29 mouse cellular contexts compared by ENCODE assay signal in the genomic region with DNA sequence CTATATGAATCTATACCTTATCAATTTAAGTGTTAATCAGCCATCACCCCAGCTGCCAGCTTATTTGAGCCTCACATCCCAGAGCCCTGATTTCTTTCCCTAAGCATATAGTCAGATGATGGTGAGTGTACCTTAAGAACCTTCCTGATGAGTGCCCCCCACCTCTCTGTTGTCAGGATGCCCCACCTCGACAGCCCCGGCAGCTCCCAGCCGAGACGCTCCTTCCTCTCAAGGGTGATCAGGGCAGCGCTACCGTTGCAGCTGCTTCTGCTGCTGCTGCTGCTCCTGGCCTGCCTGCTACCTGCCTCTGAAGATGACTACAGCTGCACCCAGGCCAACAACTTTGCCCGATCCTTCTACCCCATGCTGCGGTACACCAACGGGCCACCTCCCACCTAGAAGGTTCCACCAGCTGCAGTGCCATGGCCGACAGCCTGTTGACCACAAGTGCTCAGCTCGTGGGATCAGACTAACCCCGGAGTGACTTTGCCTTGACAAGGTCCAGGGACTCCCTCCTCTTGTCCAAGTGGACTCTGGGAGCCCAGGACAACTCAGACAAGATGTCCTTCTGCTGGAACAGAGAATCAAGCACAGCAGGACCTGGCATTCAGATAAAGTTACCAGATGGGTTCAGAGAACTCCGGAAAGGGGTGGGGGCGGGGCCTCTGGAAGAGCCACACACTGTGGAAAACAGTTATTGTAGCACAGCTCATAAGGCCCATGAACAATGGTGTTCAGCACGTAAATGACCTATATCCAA.
DNase-seq lines count a peak whose midpoint lies in the region; ATAC-seq lines count a peak whose summit lies in the region.
"Had no signal": no experiment of that assay in that cellular context is flagged by ENCODE, and none has a peak within 500 bp of the region (broad histone marks: within the 10 kb centered on the region; RNA-seq: fewer than 3 reads in every experiment).

No protein-coding gene starts in this region.

- peaks cover 31% of the 10 kb centered on the region for H3K36me3 ChIP-seq in forebrain, embryonic 16.5 days (ENCODE audit: control insufficient read depth, insufficient read depth)
- peaks cover 63% of the 10 kb centered on the region for H3K36me3 ChIP-seq in hindbrain, embryonic 14.5 days (replicated peaks; ENCODE audit: control insufficient read depth, insufficient read depth)

- no peak overlapping the region for H3K27ac ChIP-seq in forebrain, embryonic 16.5 days (ENCODE audit: low read length)
- H3K27ac ChIP-seq in hindbrain, embryonic 14.5 days = no peak overlapping the region
- H3K27ac ChIP-seq: embryonic facial prominence, embryonic 13.5 days; heart, embryonic 15.5 days; hindbrain, embryonic 12.5 days; kidney, embryonic 15.5 days; limb, embryonic 13.5 days; lung, embryonic 15.5 days; midbrain, embryonic 10.5 days; midbrain, embryonic 15.5 days; neural tube, embryonic 12.5 days had no signal

- no peak for ATAC-seq in forebrain, embryonic 16.5 days
- ATAC-seq in hindbrain, embryonic 14.5 days (ENCODE audit: low FRiP score) = no peak
- ATAC-seq: forebrain, postnatal 0 days; inflammation-experienced regulatory T-cells, adult 6 months; midbrain, embryonic 15.5 days; Patski had no signal

- H3K9ac ChIP-seq in forebrain, embryonic 16.5 days (replicated peaks; ENCODE audit: low read depth, low read length) = no peak overlapping the region
- H3K9ac ChIP-seq in hindbrain, embryonic 14.5 days = no peak overlapping the region
- H3K9ac ChIP-seq: embryonic facial prominence, embryonic 13.5 days; forebrain, postnatal 0 days; heart, embryonic 15.5 days; hindbrain, embryonic 12.5 days; kidney, embryonic 15.5 days; limb, embryonic 13.5 days; lung, embryonic 15.5 days; midbrain, embryonic 15.5 days; neural tube, embryonic 12.5 days had no signal

- WGBS in forebrain, embryonic 16.5 days = 94% methylated on average over 15 of the region's 15 CpGs
- 93% methylated on average over 15 of the region's 15 CpGs for WGBS in hindbrain, embryonic 14.5 days

- intact Hi-C loops in left cerebral cortex, postnatal 4 days (cut with DNase I) = no loop called here

- no peaks in the 10 kb centered on the region for H3K27me3 ChIP-seq in forebrain, embryonic 16.5 days (replicated peaks; ENCODE audit: control insufficient read depth, insufficient read depth, low read length)
- no peaks in the 10 kb centered on the region for H3K27me3 ChIP-seq in hindbrain, embryonic 14.5 days (ENCODE audit: control insufficient read depth, insufficient read depth, low read length)
- H3K27me3 ChIP-seq: embryonic facial prominence, embryonic 13.5 days; heart, embryonic 15.5 days; hindbrain, embryonic 12.5 days; kidney, embryonic 15.5 days; limb, embryonic 13.5 days; lung, embryonic 15.5 days; midbrain, embryonic 15.5 days; neural tube, embryonic 12.5 days; Patski had no signal

- no peaks in the 10 kb centered on the region for H3K9me3 ChIP-seq in forebrain, embryonic 16.5 days (ENCODE audit: control insufficient read depth, low read length)
- H3K9me3 ChIP-seq in hindbrain, embryonic 14.5 days (ENCODE audit: control insufficient read depth, low read length) = no peaks in the 10 kb centered on the region
- H3K9me3 ChIP-seq: embryonic facial prominence, embryonic 13.5 days; heart, embryonic 15.5 days; hindbrain, embryonic 12.5 days; kidney, embryonic 15.5 days; limb, embryonic 13.5 days; lung, embryonic 15.5 days; midbrain, embryonic 10.5 days; midbrain, embryonic 15.5 days; neural tube, embryonic 12.5 days had no signal

- no peak overlapping the region for H3K4me2 ChIP-seq in forebrain, embryonic 16.5 days (ENCODE audit: low read length)
- no peak overlapping the region for H3K4me2 ChIP-seq in hindbrain, embryonic 14.5 days (replicated peaks)
- H3K4me2 ChIP-seq: embryonic facial prominence, embryonic 13.5 days; heart, embryonic 15.5 days; hindbrain, embryonic 12.5 days; kidney, embryonic 15.5 days; limb, embryonic 13.5 days; liver, embryonic 11.5 days; lung, embryonic 15.5 days; midbrain, embryonic 15.5 days; neural tube, embryonic 12.5 days had no signal

- peak; percentile 86 for DNase-seq in left cerebral cortex, postnatal 4 days
- no peak for DNase-seq in left cerebral cortex, adult 9 months (ENCODE audit: low spot score in 2 of 2)
- peak; percentile 81 to 87 for DNase-seq in cerebellum, adult 18-20 months
- peak; percentile 92 to 95 for DNase-seq in cerebellum, postnatal 10 days
- no peak for DNase-seq in right cerebral cortex, postnatal 10 days (ENCODE audit: low spot score in 2 of 2)
- DNase-seq in hindbrain, embryonic 14.5 days (ENCODE audit: low spot score) = no peak
- DNase-seq: adrenal gland, postnatal 25 days; forebrain, postnatal 0 days; gastrocnemius, postnatal 10 days; heart, postnatal 36 days; kidney, adult 11 months; kidney, postnatal 25 days; thymus, adult 2 months; thymus, postnatal 36 days had no signal

- H3K4me3 ChIP-seq in forebrain, embryonic 16.5 days (replicated peaks; ENCODE audit: low read length) = no peak overlapping the region
- H3K4me3 ChIP-seq in hindbrain, embryonic 14.5 days (replicated peaks; ENCODE audit: low read length) = no peak overlapping the region
- H3K4me3 ChIP-seq: embryonic facial prominence, embryonic 13.5 days; erythroblast, embryonic 14.5 days; heart, embryonic 15.5 days; hindbrain, embryonic 12.5 days; kidney, embryonic 15.5 days; limb, embryonic 13.5 days; lung, embryonic 15.5 days; midbrain, embryonic 10.5 days; midbrain, embryonic 15.5 days; myocyte; neural tube, embryonic 12.5 days had no signal

- no peaks in the 10 kb centered on the region for H3K4me1 ChIP-seq in forebrain, embryonic 16.5 days (replicated peaks; ENCODE audit: control insufficient read depth, insufficient read depth, low read length)
- H3K4me1 ChIP-seq in hindbrain, embryonic 14.5 days (replicated peaks; ENCODE audit: control insufficient read depth, insufficient read depth, low read length) = no peaks in the 10 kb centered on the region
- H3K4me1 ChIP-seq: heart, embryonic 15.5 days; hindbrain, embryonic 12.5 days; kidney, embryonic 15.5 days; lung, embryonic 15.5 days; midbrain, embryonic 10.5 days; midbrain, embryonic 15.5 days; neural tube, embryonic 12.5 days had no signal

Comparison
In these comparisons a context has a peak if more than half of its experiments do, and no peak if none do; other contexts are left out.
1. DNase-seq: peak in left cerebral cortex, postnatal 4 days (single experiment), cerebellum, adult 18-20 months (2 of 2) and cerebellum, postnatal 10 days (2 of 2); none in left cerebral cortex, adult 9 months (0 of 2), right cerebral cortex, postnatal 10 days (0 of 2) and hindbrain, embryonic 14.5 days (single experiment).